Mouse (Mus musculus): ENCODE measurements around the gene Pde7b. TPM values are rescaled to one million over a fixed set of nuclear protein-coding genes. Genes with fewer than 3 reads are reported as not detected.

Pde7b gene
- total RNA-seq, 2 experiments from 2014 or later, result 23.8 to 25.2 TPM

DNA sequence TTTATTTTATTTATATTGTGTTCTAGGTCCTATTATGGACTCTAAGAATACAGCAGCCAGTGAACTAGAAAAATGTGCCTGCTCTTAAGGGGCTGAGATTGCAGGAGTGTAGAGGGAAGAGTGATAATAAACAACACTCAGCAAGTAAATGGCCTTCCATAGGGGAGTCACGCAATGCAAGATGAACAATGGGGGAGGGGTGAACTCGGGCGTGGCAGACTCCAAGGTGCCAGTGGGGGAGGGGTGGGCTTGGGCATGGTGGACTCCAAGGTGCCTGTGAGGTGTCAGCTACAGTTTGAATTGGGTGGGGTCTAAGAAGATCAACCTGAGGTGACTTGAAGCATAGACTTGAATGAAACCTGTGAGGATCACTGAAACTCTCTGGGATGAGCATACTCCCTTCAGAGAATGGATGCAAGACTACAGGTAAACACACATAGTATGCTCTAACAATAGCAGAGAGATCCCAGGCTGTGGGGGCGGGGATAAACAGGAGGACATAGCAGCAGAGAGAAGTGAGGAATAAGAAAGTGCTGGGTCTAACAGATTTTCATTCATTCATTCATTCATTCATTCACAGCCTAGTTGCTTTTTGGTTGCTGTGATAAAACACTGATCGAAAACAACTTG is 230.9 kb downstream of the Pde7b start:
- no peak for DNase-seq

DNA sequence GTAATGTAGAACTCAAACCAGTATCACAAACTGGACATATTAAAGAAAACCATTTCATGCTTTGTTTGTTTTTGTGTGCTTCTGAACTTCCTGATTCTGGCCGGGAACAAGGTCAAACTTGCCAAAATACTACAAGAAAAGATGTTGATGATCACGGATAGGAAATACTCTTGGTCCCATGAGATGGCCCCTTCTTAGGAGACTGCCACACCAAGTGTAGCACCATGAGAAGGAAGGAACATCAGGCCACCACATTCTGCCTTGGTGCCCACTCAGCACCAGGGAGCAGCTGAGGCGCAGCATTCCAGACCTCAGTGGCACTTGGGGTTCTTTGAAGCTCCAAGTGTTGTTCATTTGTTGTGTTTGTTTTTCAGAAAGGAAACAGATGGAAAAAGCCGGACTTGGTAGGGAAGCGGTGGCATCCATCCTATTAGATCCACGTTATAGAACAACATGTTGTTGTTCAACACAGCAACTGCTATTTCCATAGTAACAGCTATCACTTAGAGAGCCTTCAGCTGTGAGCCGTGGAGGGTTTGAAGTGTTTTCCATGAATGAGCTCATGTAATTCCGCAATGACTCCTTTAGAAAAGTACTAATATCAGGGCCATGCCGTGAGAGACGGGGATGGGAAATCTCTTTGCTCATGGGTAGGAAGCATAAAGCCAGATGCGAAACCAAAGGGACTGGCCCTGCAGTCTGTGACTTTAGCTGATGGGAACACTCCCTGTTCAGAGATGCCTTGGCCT is 232.5 kb downstream of the Pde7b start:
- DNase-seq, result peak; percentile 16 to 24

DNA sequence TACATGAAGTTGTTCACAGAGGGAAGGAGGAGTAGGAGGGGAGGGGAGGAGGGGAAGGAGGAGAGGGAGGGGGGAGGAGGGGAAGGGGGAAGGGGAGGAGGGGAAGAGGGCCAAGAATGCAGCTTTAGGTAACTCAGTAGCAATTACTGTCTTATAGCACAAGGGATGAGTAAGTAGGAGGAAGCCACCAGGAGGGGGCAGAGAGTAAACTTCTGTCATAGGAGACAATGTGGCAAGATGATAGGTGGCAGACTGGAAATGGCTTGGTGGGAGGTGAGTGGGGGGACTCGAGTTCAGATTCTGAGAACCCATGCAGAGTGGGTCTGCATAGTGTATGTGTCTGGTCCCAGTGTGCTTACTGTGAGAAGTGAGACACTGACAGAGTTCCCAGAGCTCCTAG is 234.1 kb downstream of the Pde7b start:
- DNase-seq, result no peak

DNA sequence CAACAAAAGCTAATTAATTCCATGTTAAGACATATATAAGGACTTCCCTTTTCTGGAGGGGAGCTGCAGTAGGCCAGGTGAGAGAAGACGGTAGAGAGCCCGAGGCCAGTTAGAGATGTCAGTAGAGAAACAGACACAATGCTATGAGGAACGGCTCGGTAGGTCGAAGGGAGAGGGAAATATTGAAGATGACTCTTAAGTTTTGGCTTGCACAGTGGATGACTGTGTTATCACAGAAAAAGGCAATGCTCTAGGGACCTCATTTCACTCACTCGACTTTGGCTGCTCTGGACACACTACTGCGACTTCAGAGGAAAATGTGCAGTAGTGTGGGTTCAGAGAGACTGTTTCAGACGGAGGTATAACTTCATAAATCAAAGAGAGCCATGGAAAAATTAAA is 234.6 kb downstream of the Pde7b start:
- DNase-seq, result no peak

DNA sequence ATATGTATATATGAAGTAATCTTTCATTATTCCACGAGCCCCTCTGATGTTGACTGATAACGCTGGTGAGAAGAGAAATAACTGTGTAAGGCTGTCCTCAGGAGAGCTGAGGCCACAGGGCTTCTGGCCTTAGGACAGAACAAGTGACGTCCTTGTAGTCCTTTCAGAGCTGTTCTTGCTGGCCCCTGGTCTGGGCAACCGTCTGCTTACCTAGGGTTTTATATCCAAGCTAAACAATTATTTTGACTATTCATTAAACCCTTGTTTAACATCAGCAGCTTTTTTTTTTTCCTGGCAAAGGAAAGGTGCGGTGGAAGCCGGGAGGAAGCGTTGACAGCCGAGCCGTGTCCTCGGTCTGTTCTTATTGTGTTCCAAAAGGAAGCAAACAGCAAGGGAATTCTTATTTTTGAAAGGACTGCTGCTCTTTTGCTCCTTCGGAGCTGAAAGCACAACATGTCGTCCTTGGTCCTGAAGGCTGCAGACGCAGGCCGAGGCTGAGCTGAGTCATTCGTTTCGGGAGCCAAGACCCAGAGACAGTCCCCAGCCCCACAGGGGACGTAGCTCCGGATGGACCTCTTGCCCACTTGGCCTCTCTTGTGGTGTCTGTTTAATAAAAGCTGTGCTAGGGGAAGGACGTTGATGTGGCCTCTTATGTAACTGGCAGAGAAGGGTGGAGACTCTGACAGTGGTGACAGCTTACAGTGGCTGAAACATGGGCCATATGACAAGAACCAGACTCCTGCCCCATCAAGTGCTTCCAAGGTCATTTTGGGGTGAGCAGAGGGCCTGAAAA is 238.2 kb downstream of the Pde7b start:
- no peak for DNase-seq

DNA sequence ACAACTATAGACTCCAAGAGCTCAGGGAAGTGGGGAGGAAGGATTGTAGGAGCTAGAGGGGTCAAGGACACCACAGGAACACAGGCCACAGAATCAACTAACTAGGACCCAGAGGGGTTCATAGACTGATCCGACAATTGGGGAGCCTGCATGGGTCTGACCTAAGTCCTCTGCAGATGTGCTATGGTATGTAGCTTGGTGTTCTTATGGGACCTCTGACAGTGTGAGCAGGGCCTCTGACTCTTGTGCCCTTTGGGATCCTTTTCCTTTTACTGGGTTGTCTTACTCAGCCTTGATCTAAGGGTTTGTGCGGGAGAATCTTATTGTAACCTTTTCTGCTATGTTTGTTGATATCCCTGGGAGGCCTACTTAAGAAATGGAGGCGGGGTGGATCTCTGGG is 239.1 kb downstream of the Pde7b start:
- no peak for DNase-seq

DNA sequence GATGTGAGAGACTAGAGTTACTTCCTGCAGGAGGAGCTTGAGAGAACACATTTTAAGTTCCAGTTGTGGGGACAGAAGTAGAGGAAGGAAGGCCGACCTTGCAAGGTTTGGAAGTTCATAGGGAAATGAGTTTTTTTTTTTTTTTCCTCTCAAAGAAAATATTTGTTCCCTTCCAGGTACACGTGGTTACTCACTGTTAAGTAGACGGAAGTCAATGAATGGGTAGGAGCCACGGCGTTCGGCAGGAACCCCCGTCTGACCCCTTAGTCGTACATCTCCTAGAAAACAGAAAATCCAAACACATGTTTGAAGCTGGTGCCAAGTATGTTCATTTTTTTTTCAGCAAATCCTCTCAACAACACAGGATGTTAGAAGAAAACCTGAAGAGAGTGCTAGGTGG is 245.4 kb downstream of the Pde7b start:
- no peak for DNase-seq

DNA sequence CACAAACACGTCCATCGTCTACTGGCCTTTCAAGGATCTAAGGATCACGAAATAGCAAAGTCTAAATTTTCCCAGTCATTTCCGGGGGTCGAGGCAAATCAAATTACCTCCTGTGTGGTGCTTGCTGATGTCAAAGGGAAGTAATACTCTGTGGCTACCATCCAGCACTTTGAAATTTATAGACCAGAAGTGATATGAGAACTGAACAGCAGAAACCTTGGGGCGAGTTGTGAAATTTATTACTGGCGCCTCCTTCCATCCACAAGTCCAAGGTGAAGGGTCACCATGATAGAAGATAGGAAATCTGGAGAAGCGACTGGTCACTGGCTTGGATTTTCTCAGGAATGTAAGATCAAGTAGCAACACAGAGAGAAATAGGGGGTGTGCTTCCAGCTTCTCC is 246.4 kb downstream of the Pde7b start:
- no peak for DNase-seq

DNA sequence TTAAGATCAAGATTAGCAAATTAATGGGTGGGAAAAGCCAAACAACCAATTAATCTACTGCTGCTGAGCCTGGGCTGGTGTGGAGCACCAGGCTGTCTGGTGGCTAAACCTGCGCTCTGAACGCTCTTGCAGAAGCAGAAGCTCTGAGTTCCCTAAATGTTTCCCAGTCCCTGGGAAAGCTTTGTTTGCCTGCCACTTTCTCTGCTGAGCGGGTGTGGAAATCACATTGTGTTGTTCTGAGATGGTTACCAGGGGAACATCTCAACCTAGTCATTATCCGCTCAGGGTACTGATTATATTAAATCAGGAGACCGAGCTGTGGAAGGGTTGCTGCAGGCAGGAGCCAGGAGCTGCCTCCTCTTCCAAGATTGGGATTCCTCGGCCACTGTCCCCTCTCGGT is 250.0 kb downstream of the Pde7b start:
- peak; percentile 33 to 42 for DNase-seq

DNA sequence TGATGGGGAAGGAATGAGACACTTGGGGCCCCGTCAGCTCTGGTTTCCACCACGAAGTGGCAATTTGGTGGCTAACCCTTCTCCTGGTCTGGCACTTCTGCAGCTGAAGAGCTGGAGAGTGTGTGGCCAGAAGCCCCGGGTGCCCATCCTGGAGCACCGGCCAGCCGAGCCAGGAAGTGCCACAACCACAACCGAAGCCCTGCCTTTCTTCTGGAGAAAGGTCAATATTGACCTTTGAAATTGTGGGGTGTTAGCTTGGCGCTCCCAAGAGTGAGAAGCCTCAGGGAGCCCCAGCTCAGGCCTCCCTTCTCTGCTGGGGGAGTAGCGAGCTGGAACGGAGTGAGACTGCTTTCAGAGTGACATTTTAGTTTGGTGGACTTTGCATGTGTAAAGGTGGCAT is 250.8 kb downstream of the Pde7b start:
- no peak for DNase-seq

DNA sequence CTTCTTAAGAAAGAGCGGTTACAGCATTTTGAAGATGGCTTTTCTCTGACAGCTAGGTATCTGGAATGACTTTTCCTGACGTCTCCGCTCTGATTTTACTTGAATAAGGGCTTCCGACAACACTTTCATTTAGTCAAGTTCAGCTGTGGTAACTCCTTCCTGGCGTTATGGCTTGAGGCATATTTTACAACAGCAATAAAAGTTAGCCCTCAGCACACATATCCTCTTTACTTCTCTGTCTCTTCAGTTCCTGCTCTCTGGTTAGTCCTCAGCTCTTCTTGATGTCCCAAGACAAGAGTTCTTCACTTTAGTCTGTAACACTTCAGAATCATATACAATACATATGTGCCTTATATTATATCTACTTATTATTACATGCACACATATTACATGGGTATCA is 251.4 kb downstream of the Pde7b start:
- no peak for DNase-seq

DNA sequence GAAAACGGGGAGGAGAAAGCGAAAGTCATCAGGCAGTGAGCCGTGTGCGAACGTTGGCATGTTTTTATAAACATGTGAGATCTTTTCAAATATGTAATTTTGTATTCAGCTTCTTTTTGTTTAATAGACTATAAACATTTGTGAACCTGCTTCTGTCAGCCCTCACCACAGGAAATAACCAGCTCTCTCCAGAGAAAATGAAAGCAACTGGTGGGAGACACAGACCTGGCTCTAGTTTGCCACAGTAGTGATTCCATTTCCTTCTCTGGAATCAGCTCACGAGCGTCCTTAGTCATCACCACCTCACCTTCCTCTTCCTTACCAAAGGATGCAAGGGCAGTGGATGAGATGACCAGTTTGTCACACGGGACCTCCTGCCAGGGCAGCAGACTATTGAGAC is 252.9 kb downstream of the Pde7b start:
- DNase-seq, result no peak

DNA sequence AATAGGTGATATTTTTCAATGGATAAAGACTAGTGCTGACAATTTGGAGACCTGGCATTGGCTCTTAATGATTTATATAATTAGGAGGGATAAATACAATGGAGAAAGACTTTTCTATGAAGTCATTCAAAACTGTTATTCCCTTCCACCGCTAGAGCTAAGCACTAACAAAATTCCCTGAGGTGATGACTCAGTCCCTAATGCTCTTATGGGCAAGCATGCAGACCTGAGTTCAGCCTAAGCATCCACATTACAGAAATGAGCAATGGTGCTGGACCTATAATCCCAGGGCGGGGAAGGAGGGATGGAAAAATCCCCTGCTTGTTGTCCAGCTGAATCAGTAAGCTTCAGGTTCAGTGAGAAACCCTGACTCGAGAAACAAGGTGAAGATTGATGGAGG is 260.2 kb downstream of the Pde7b start:
- DNase-seq, result no peak

DNA sequence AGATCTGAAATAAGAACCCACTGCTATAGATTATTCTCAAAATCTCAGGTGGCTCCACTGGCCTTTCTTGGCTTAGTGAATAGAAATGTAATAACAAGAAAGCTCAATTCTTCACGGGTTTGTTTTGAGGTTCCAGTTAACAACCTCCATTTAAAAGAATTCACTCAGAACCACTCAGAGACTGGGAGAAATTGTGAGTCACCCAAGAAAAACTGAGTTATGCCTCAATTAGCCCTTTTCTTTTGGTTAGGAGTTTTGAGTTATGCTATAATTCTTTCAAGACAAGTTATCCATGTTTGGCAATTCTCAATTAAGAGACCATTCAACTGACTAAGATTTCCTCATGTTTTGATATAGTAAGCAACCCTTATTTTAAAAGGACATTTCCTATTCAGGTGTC is 260.9 kb downstream of the Pde7b start:
- no peak for DNase-seq

DNA sequence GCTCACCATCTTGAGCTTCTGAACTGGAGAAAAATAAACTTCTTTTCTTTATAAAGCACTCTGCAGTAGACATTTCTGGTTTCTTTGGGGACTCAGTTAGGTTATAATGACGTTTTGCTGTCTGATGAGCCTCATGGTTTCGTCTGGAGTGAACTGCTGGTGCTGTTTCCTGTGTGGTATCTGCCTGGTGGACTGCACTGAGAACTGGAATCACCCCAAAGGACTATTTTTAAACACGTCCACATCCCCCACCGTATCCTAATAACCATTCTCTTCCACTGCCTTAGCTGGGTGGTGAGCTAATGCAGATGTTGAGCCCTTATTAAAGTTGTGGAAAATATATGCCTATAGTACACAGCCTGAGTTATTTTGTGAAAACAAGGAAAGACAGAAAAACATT is 262.3 kb downstream of the Pde7b start:
- DNase-seq, result no peak

DNA sequence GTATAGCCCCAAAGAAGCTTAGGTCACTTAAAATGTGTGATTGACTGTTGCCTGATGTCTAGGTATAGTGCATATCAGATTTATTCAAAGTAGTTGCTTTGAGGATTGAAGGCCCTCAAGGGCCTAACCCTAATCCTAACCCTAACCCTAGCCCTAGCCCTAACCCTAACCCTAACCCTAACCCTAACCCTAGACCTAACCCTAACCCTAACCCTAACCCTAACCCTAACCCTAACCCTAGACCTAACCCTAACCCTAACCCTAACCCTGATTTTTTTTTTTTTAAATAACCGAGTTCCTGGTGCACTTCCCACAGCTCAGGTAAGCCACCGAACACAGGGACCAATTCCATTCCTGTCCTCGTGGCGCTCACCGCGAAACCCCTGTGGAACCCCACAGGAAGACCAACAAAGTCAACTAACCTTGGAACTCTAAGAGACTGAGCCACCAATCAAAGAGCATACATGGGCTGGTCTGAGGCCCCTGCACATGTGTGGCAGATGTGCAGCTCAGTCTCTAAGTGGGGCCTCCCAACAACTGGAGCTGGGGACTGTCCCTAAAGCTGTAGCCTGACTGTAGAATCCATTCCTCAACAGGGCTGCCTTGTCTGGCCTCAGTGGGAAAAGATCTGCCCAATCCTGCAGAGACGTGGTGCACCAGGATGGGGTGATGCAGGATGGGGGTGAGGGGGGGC is 265.1 kb downstream of the Pde7b start:
- no peak for DNase-seq

DNA sequence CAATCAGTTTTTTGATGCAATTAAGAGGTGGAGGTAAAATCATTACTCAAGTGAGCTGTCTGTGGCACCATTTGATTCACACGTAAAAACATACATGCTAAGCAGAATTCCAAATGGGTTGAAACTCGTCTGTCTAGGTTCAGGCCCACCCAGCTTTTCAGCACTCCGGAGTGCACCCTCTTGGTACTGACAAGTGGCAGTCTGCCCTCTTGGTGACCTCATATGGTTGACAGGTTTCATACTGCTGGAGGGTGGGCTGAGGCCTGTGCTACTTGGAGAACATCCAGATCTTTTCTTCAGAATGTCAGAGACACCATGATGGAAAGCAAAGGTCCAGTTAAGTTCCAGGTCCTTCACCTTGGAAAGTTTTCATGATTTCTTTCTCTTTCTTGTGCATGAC is 265.7 kb downstream of the Pde7b start:
- DNase-seq, result no peak

DNA sequence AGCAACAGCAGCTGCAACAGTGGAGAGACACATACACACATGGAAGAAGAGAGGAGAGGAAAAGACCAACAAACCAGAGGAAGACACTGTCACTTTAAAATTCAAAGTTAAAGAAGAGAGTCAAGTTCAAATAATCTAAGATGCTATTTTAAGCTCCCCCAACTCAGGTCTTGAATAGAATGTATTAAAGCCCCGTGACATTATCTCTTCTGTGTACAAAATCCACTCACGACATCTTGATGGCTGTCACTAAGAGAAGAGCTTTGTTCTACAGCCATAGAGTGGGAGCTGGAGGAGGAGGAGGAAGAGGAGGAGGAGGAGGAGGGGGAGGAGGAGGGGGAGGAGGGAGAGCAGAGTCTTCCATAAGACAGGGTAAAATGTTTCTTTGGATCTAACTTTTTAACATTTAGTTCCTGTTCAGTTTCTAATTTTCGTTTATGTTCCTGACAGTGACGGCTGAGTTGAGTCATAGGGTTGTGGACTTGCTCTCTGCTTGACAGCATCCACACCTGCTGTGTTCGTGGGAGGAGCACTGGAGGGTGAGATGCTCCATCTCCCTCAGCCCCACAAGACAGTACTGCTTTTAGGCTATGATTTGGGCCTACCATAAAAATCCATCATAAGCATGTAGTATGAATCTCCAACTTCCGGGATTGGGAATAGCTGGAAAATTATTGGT is 270.4 kb downstream of the Pde7b start:
- DNase-seq, result no peak

DNA sequence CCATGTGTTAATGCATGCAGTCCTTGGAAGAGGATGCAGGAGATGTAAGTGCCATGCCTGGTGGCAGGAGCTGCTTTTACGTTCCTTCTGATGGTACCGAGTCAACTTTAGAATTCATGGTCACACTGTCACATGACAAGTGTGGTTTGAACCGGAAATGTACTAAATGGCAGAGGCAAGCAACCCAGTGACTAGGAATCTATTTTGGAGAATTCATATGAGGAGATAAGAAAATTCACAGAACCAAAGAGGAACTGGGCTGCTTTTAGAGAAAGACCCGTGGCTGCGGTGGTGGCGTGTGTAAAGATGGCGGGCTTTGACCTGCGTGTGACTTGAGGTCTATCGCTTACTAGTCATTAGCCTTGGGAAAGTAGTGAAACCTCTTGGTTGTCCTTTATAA is 287.4 kb downstream of the Pde7b start:
- DNase-seq, result no peak

DNA sequence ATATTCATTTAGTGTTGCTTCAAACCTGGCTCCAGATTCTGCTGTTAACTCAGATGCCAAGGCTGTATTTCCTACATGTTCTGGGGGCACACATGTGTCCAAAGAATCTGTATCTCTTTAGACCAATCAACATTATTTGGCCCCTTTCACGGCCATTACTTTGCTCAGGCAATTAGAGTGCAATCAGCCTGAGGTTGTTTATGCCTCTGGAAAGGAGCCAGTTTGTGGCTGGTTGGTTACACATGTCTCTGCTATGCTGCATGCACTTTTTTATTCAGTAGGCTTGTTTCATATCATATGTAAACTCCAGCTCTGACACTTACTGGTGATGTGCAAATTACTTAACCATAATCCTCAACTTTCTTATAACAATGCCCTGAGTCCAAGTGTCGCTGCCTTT is 287.9 kb downstream of the Pde7b start:
- no peak for DNase-seq

DNA sequence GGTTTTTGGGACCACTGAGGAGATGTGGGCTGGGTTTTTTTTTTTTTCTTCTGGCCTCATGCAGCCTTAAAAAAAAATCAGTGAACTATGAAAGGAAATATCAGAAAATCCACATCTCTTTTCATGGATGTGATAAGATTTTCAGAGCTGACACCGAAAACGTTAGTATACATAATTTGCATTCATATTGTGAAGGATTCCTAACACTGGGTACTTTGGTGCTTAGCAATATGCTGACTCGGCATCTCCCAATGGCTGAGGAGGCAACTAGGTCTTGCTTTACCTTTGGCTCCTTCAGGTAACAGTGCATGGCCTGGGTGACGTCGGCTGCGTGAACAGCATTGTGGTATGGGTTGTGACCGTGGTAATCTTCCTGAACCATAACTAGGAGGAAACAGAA is 289.0 kb downstream of the Pde7b start:
- DNase-seq, result no peak

DNA sequence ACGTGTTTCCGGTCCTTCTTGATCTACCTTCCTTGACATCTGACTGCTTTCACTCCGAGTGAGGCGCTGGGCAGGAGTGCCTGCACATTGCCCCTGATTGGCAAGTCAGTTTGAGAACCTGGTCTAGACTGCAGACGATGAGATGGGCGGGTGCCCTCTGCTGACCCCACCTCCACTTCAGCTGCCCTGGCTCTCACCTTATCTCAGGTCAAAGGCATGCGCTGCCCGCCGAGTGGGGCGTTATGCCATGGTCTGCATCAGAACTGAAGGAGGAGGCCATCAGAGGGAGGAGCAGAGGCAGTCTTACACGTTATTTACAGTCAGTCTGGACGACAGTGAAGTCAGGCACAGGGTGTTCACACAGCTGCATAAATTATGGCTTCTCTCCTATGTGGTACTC is 293.5 kb downstream of the Pde7b start:
- DNase-seq, result no peak

Data from layer of hippocampus, postnatal 36 days (tissue).